Mouse (Mus musculus) spleen, adult 2 months (tissue): ENCODE data around the gene Mapkap1. TPM values are rescaled to one million over a fixed set of nuclear protein-coding genes. Genes with fewer than 3 reads are reported as not detected.

Source experiments
- DNase-seq, 2 experiments: peaks; one replicate each; pipeline versions ENCODE4 v3.0.0 to v3.0.0-alpha.2; 2012 to 2021; ENCODE audit warnings: low spot score in 2 of 2, low read depth in 1 of 2
- H3K27ac ChIP-seq: fragments of 200-500 bp; 2 replicates; pipeline ENCODE4 v1.5.1; 2012; ENCODE audit warnings: low read length, inconsistent platforms; ENCODE audit not compliant: insufficient read depth
- H3K27me3 ChIP-seq: fragments of 200-500 bp; 2 replicates; pipeline ENCODE4 v1.6.1; 2012; ENCODE audit warnings: mild to moderate bottlenecking, moderate library complexity, low read length, inconsistent platforms; ENCODE audit not compliant: control insufficient read depth, insufficient read depth
- H3K36me3 ChIP-seq: fragments of 200-500 bp; 2 replicates; pipeline ENCODE4 v1.6.1; 2012; ENCODE audit warnings: mild to moderate bottlenecking, low read length, inconsistent platforms; ENCODE audit not compliant: control insufficient read depth, insufficient read depth
- H3K4me1 ChIP-seq: fragments of 200-500 bp; 2 replicates; pipeline ENCODE4 v1.6.1; 2011; ENCODE audit warnings: inconsistent platforms; ENCODE audit not compliant: control insufficient read depth, insufficient read depth, insufficient read length
- H3K4me3 ChIP-seq: fragments of 200-500 bp; 2 replicates; pipeline ENCODE4 v1.5.1; 2011; ENCODE audit warnings: mild to moderate bottlenecking, inconsistent platforms; ENCODE audit not compliant: insufficient read depth, insufficient read length; ENCODE audit errors: extremely low read depth
- CTCF ChIP-seq: fragments of 200-500 bp; IDR thresholded peaks from 2 replicates; pipeline ENCODE4 v1.5.1; 2011; ENCODE audit warnings: mild to moderate bottlenecking, inconsistent platforms; ENCODE audit not compliant: insufficient read depth, insufficient read length, insufficient replicate concordance; ENCODE audit errors: extremely low read depth
- POLR2A ChIP-seq: fragments of 200-500 bp; IDR thresholded peaks from 2 replicates; pipeline ENCODE4 v1.6.1; 2011; ENCODE audit warnings: low read depth, low read length, inconsistent platforms
- WGBS: fragments of 180-500 bp; shearing (Covaris S2); methylation state at CpG from one replicate; pipeline ENCODE4 v1.1.7; 2018; 5-methylcytosine and 5-hydroxymethylcytosine counted together
- polyA plus RNA-seq: library from polyadenylated mRNA; depleted of rRNA; stranded (reverse); fragments of >200 nt; gene quantifications from 2 replicates; pipeline ENCODE4 v1.2.3, GENCODE M21; 2012

The Mapkap1 gene
- polyA plus RNA-seq, 1 experiment = 19.0 TPM

GRCm38 (mm10) chr2:34639725-34640124 lies 233.2 kb downstream of the Mapkap1 start:
- Histone ChIP-seq H3K4me1 (peaks cover 4% of the 10 kb centered on the region), H3K4me3 (no peak overlapping the region), H3K27ac (no peak overlapping the region), H3K27me3 (no peaks in the 10 kb centered on the region), H3K36me3 (no peaks in the 10 kb centered on the region)
- WGBS = 63% methylated on average over 5 of the region's 5 CpGs
- DNase-seq = no peak
- TF ChIP-seq CTCF (no peak), POLR2A (no peak)

- Histone ChIP-seq H3K4me3 (no peak overlapping the region), H3K36me3 (no peaks in the 10 kb centered on the region), H3K27me3 (no peaks in the 10 kb centered on the region), H3K27ac (no peak overlapping the region), H3K4me1 (peaks cover 4% of the 10 kb centered on the region)
- 64% methylated on average over 2 of the region's 2 CpGs for WGBS
- TF ChIP-seq POLR2A = no peak
- TF ChIP-seq CTCF = peak; percentile 42; the same call in 1 of the 2 replicates
- peak; percentile 30 to 42 for DNase-seq
Measured at GRCm38 (mm10) chr2:34642351-34642750, 235.8 kb downstream of the Mapkap1 start.

GRCm38 (mm10) chr2:34644571-34645526 lies 238.3 kb downstream of the Mapkap1 start:
- WGBS = 68% methylated on average over 22 of the region's 22 CpGs
- TF ChIP-seq CTCF (peak; percentile 39; the same call in 1 of the 2 replicates), POLR2A (no peak)
- Histone ChIP-seq H3K4me1 (no peaks in the 10 kb centered on the region), H3K36me3 (no peaks in the 10 kb centered on the region), H3K27me3 (no peaks in the 10 kb centered on the region), H3K27ac (no peak overlapping the region), H3K4me3 (no peak overlapping the region)
- DNase-seq = peak in 1 of 2 experiments; percentile 15

GRCm38 (mm10) chr2:34645851-34646540 lies 239.4 kb downstream of the Mapkap1 start:
- H3K4me3 ChIP-seq = peak overlapping the region; percentile 68
- no peak for TF ChIP-seq POLR2A
- H3K4me1 ChIP-seq = no peaks in the 10 kb centered on the region
- no peaks in the 10 kb centered on the region for H3K27me3 ChIP-seq
- H3K36me3 ChIP-seq = no peaks in the 10 kb centered on the region
- WGBS = 4% methylated on average over 21 of the region's 21 CpGs
- H3K27ac ChIP-seq = no peak overlapping the region
- peak; percentile 62 to 77 for DNase-seq

GRCm38 (mm10) chr2:34646541-34646865 lies 239.9 kb downstream of the Mapkap1 start:
- 8% methylated on average over 5 of the region's 5 CpGs for WGBS
- peak overlapping the region; percentile 68; the same call in 1 of the 2 replicates for H3K4me3 ChIP-seq
- H3K27me3 ChIP-seq = no peaks in the 10 kb centered on the region

GRCm38 (mm10) chr2:34647410-34647809 lies 240.8 kb downstream of the Mapkap1 start:
- WGBS = 73% methylated on average over 11 of the region's 11 CpGs
- TF ChIP-seq POLR2A = no peak
- no peak for TF ChIP-seq CTCF
- no peaks in the 10 kb centered on the region for H3K27me3 ChIP-seq
- H3K4me1 ChIP-seq = no peaks in the 10 kb centered on the region
- no peak for DNase-seq
- H3K4me3 ChIP-seq = no peak overlapping the region
- no peaks in the 10 kb centered on the region for H3K36me3 ChIP-seq
- no peak overlapping the region for H3K27ac ChIP-seq

More at GRCm38 (mm10) chr2:34646541-34646865, 239.9 kb downstream of the Mapkap1 start:
- Histone ChIP-seq H3K4me1 (no peaks in the 10 kb centered on the region), H3K36me3 (no peaks in the 10 kb centered on the region), H3K27ac (no peak overlapping the region)
- no peak for TF ChIP-seq POLR2A
- no peak for DNase-seq

GRCm38 (mm10) chr2:34667820-34668219 lies 261.2 kb downstream of the Mapkap1 start:
- Histone ChIP-seq H3K4me1 (no peaks in the 10 kb centered on the region; the same call in 1 of the 2 replicates), H3K27ac (no peak overlapping the region), H3K27me3 (no peaks in the 10 kb centered on the region), H3K4me3 (no peak overlapping the region), H3K36me3 (no peaks in the 10 kb centered on the region)
- DNase-seq = no peak
- TF ChIP-seq CTCF (no peak), POLR2A (no peak)
- WGBS = 86% methylated on average over 10 of the region's 10 CpGs
